Mouse (Mus musculus) stomach, postnatal 0 days (tissue): ENCODE results near the gene Sgca. TPM values are rescaled to one million over a fixed set of nuclear protein-coding genes. Genes with fewer than 3 reads are reported as not detected.

Experiments
- ATAC-seq: fragments of 200-750 bp; cut with Nextera tagmentation; 2 replicates; pipeline ENCODE4 v1.8.0; 2017; ENCODE audit not compliant: low FRiP score, low TSS enrichment
- DNase-seq: peaks from one replicate; pipeline ENCODE4 v3.0.0-alpha.2; 2016; ENCODE audit warnings: low spot score
- H3K27ac ChIP-seq: fragments of 300-500 bp; sonication (generic); replicated peaks from 2 replicates; pipeline ENCODE4 v1.5.1; 2014; ENCODE audit warnings: mild to moderate bottlenecking, control low read depth
- H3K27me3 ChIP-seq: fragments of 300-500 bp; sonication (generic); 2 replicates; pipeline ENCODE4 v1.6.1; 2014; ENCODE audit warnings: low read length; ENCODE audit not compliant: control insufficient read depth, insufficient read depth
- H3K36me3 ChIP-seq: fragments of 300-500 bp; sonication (generic); 2 replicates; pipeline ENCODE4 v1.6.1; 2014; ENCODE audit warnings: low read length, mixed read lengths; ENCODE audit not compliant: control insufficient read depth, insufficient read depth
- H3K4me1 ChIP-seq: fragments of 300-500 bp; sonication (generic); replicated peaks from 2 replicates; pipeline ENCODE4 v1.6.1; 2014; ENCODE audit warnings: antibody characterized with exemption; ENCODE audit not compliant: control insufficient read depth, insufficient read depth
- H3K4me2 ChIP-seq: fragments of 300-500 bp; sonication (generic); replicated peaks from 2 replicates; pipeline ENCODE4 v1.6.1; 2014; ENCODE audit warnings: low read depth, mild to moderate bottlenecking, control low read depth, moderate library complexity
- H3K4me3 ChIP-seq: fragments of 300-500 bp; sonication (generic); 2 replicates; pipeline ENCODE4 v1.5.1; 2014; ENCODE audit warnings: low read depth, low read length, control low read depth
- H3K9ac ChIP-seq: fragments of 300-500 bp; sonication (generic); 2 replicates; pipeline ENCODE4 v1.6.1; 2014; ENCODE audit warnings: mild to moderate bottlenecking, low read length, control low read depth, mixed read lengths
- H3K9me3 ChIP-seq: fragments of 300-500 bp; sonication (generic); 2 replicates; pipeline ENCODE4 v1.6.1; 2016; ENCODE audit warnings: low read length; ENCODE audit not compliant: control insufficient read depth
- CTCF ChIP-seq: IDR thresholded peaks from 2 replicates; pipeline ENCODE4 v1.5.1; 2016; ENCODE audit warnings: antibody characterized with exemption, low read depth, mild to moderate bottlenecking, moderate library complexity
- EP300 ChIP-seq: optimal IDR thresholded peaks from 2 replicates; pipeline ENCODE3; 2016; ENCODE audit warnings: antibody characterized with exemption
- WGBS: fragments of 180-500 bp; shearing (Covaris S2); extraction: QIAGEN DNeasy Blood & Tissue Kit; methylation state at CpG from one replicate; pipeline ENCODE4 v1.1.7; 2014; 5-methylcytosine and 5-hydroxymethylcytosine counted together
- polyA plus RNA-seq: library from polyadenylated mRNA; unstranded; fragments of >200 nt; fragmentation: Nextera tagmentation; extraction: Ambion mirVana; gene quantifications from 2 replicates; pipeline ENCODE4 v1.2.1, GENCODE M21; 2015

The Sgca gene
- polyA plus RNA-seq, 1 experiment from 2014 or later: 0.47 TPM

- no peak overlapping the region for H3K9ac ChIP-seq
- TF ChIP-seq EP300: no peak
- no peak for TF ChIP-seq CTCF
- no peak overlapping the region for H3K4me2 ChIP-seq
- no peaks in the 10 kb centered on the region for H3K36me3 ChIP-seq
- peak overlapping the region; percentile 95 for H3K27ac ChIP-seq
- no peak overlapping the region for H3K4me3 ChIP-seq
- ATAC-seq (no peak), DNase-seq (no peak)
- no peaks in the 10 kb centered on the region for H3K27me3 ChIP-seq
- H3K9me3 ChIP-seq: no peaks in the 10 kb centered on the region
- WGBS: 48% methylated on average over 4 of the region's 4 CpGs
- H3K4me1 ChIP-seq: peaks cover 11% of the 10 kb centered on the region
Measured at GRCm38 (mm10) chr11:94930151-94930550, 46.0 kb downstream of the Sgca start.

- Histone ChIP-seq H3K9me3 (no peaks in the 10 kb centered on the region), H3K9ac (no peak overlapping the region), H3K36me3 (no peaks in the 10 kb centered on the region), H3K27me3 (no peaks in the 10 kb centered on the region), H3K27ac (peak overlapping the region; percentile 95), H3K4me2 (0 out of 2 replicates have a peak overlapping the region, but pooled peaks have one; percentile 36), H3K4me3 (no peak overlapping the region), H3K4me1 (peaks cover 11% of the 10 kb centered on the region)
- ATAC-seq (no peak), DNase-seq (no peak)
- WGBS: 34% methylated on average over 9 of the region's 9 CpGs
- TF ChIP-seq EP300: no peak
- no peak for TF ChIP-seq CTCF
Measured at GRCm38 (mm10) chr11:94929599-94929998, 46.5 kb downstream of the Sgca start.

GRCm38 (mm10) chr11:94928820-94929219 lies 47.3 kb downstream of the Sgca start:
- Histone ChIP-seq H3K4me1 (peaks cover 11% of the 10 kb centered on the region), H3K4me3 (no peak overlapping the region)
- WGBS: under 1% methylated on average over 12 of the region's 13 CpGs

GRCm38 (mm10) chr11:94927771-94928291 lies 48.3 kb downstream of the Sgca start:
- no peaks in the 10 kb centered on the region for H3K36me3 ChIP-seq
- H3K4me1 ChIP-seq: peaks cover 11% of the 10 kb centered on the region
- 3% methylated on average over 5 of the region's 5 CpGs for WGBS
- H3K9me3 ChIP-seq: no peaks in the 10 kb centered on the region
- TF ChIP-seq CTCF: no peak
- no peak for TF ChIP-seq EP300
- no peaks in the 10 kb centered on the region for H3K27me3 ChIP-seq
- H3K4me3 ChIP-seq: no peak overlapping the region
- no peak overlapping the region; the same call in 1 of the 2 replicates for H3K4me2 ChIP-seq
- peak overlapping the region; percentile 91 for H3K27ac ChIP-seq
- DNase-seq: no peak
- H3K9ac ChIP-seq: 0 out of 2 replicates have a peak overlapping the region, but pooled peaks have one; percentile 35
- no peak for ATAC-seq

More at GRCm38 (mm10) chr11:94928820-94929219, 47.3 kb downstream of the Sgca start:
- H3K9ac ChIP-seq: peak overlapping the region; percentile 27; the same call in 1 of the 2 replicates
- no peaks in the 10 kb centered on the region for H3K27me3 ChIP-seq
- no peaks in the 10 kb centered on the region for H3K36me3 ChIP-seq
- ATAC-seq (peak; percentile 94), DNase-seq (peak; percentile 93)
- peak overlapping the region; percentile 95 for H3K27ac ChIP-seq
- TF ChIP-seq EP300 (peak; percentile 46), CTCF (no peak)
- H3K4me2 ChIP-seq: peak overlapping the region; percentile 36; the same call in 1 of the 2 replicates
- no peaks in the 10 kb centered on the region for H3K9me3 ChIP-seq

- no peak overlapping the region for H3K4me2 ChIP-seq
- no peak overlapping the region for H3K4me3 ChIP-seq
- H3K4me1 ChIP-seq: peaks cover 11% of the 10 kb centered on the region
- DNase-seq (no peak), ATAC-seq (no peak)
- H3K27me3 ChIP-seq: no peaks in the 10 kb centered on the region
- no peaks in the 10 kb centered on the region for H3K9me3 ChIP-seq
- no peak overlapping the region for H3K9ac ChIP-seq
- TF ChIP-seq CTCF: no peak
- no peak for TF ChIP-seq EP300
- no peaks in the 10 kb centered on the region for H3K36me3 ChIP-seq
- 42% methylated on average over 11 of the region's 11 CpGs for WGBS
- peak overlapping the region; percentile 91 for H3K27ac ChIP-seq
Measured at GRCm38 (mm10) chr11:94926431-94926830, 49.7 kb downstream of the Sgca start.

- Histone ChIP-seq H3K9me3 (no peaks in the 10 kb centered on the region), H3K9ac (no peak overlapping the region), H3K4me2 (no peak overlapping the region), H3K36me3 (no peaks in the 10 kb centered on the region), H3K4me1 (peaks cover 8% of the 10 kb centered on the region), H3K4me3 (no peak overlapping the region), H3K27me3 (no peaks in the 10 kb centered on the region), H3K27ac (no peak overlapping the region)
- no peak for TF ChIP-seq EP300
- TF ChIP-seq CTCF: no peak
- ATAC-seq (no peak), DNase-seq (no peak)
- 91% methylated on average over 4 of the region's 4 CpGs for WGBS
Measured at GRCm38 (mm10) chr11:94924977-94925376, 51.1 kb downstream of the Sgca start.
